Mouse (Mus musculus): ENCODE results near the gene Polrmt. TPM values are rescaled to one million over a fixed set of nuclear protein-coding genes. Genes with fewer than 3 reads are reported as not detected.

The Polrmt gene
- polyA plus RNA-seq, 1 experiment = 20.1 TPM

GRCm38 (mm10) chr10:79738259-79738658, 8.1 kb downstream of the Polrmt start:
- no peak overlapping the region for H3K27ac ChIP-seq (replicated peaks; ENCODE audit: low read depth, low read length)
- no peaks in the 10 kb centered on the region for H3K4me1 ChIP-seq (ENCODE audit: control insufficient read depth, insufficient read depth, insufficient read length, low read length)

GRCm38 (mm10) chr10:79736706-79737105, 9.7 kb downstream of the Polrmt start:
- Histone ChIP-seq H3K4me1 (ENCODE audit: control insufficient read depth, insufficient read depth, insufficient read length, low read length) (no peaks in the 10 kb centered on the region), H3K27ac (replicated peaks; ENCODE audit: low read depth, low read length) (no peak overlapping the region), H3K4me3 (ENCODE audit: insufficient read depth, low read depth, low read length) (no peak overlapping the region)

More at GRCm38 (mm10) chr10:79738259-79738658, 8.1 kb downstream of the Polrmt start:
- H3K4me3 ChIP-seq (ENCODE audit: insufficient read depth, low read depth, low read length) = no peak overlapping the region

GRCm38 (mm10) chr10:79735361-79735760, 11.0 kb downstream of the Polrmt start:
- H3K4me1 ChIP-seq (ENCODE audit: control insufficient read depth, insufficient read depth, insufficient read length, low read length) = no peaks in the 10 kb centered on the region
- no peak overlapping the region for H3K4me3 ChIP-seq (ENCODE audit: insufficient read depth, low read depth, low read length)
- H3K27ac ChIP-seq (replicated peaks; ENCODE audit: low read depth, low read length) = no peak overlapping the region

- no peak overlapping the region for H3K27ac ChIP-seq (replicated peaks; ENCODE audit: low read depth, low read length)
- H3K4me3 ChIP-seq (ENCODE audit: insufficient read depth, low read depth, low read length) = no peak overlapping the region
- no peaks in the 10 kb centered on the region for H3K4me1 ChIP-seq (ENCODE audit: control insufficient read depth, insufficient read depth, insufficient read length, low read length)
These were observed 12.5 kb downstream of the Polrmt start for GRCm38 (mm10) chr10:79733847-79734246.

- Histone ChIP-seq H3K4me1 (ENCODE audit: control insufficient read depth, insufficient read depth, insufficient read length, low read length) (no peaks in the 10 kb centered on the region), H3K4me3 (ENCODE audit: insufficient read depth, low read depth, low read length) (no peak overlapping the region)
These were observed 13.9 kb downstream of the Polrmt start for GRCm38 (mm10) chr10:79732500-79732899.

GRCm38 (mm10) chr10:79729357-79729965, 16.9 kb downstream of the Polrmt start:
- H3K27ac ChIP-seq (replicated peaks; ENCODE audit: low read depth, low read length) = no peak overlapping the region
- no peaks in the 10 kb centered on the region for H3K4me1 ChIP-seq (ENCODE audit: control insufficient read depth, insufficient read depth, insufficient read length, low read length)
- H3K4me3 ChIP-seq (ENCODE audit: insufficient read depth, low read depth, low read length) = no peak overlapping the region

More at GRCm38 (mm10) chr10:79732500-79732899, 13.9 kb downstream of the Polrmt start:
- no peak overlapping the region for H3K27ac ChIP-seq (replicated peaks; ENCODE audit: low read depth, low read length)

- Histone ChIP-seq H3K4me1 (ENCODE audit: control insufficient read depth, insufficient read depth, insufficient read length, low read length) (no peaks in the 10 kb centered on the region), H3K4me3 (ENCODE audit: insufficient read depth, low read depth, low read length) (no peak overlapping the region), H3K27ac (replicated peaks; ENCODE audit: low read depth, low read length) (no peak overlapping the region)
These were observed 17.8 kb downstream of the Polrmt start for GRCm38 (mm10) chr10:79728323-79729249.

- H3K4me3 ChIP-seq (ENCODE audit: insufficient read depth, low read depth, low read length) = no peak overlapping the region
- no peaks in the 10 kb centered on the region for H3K4me1 ChIP-seq (ENCODE audit: control insufficient read depth, insufficient read depth, insufficient read length, low read length)
- no peak overlapping the region for H3K27ac ChIP-seq (replicated peaks; ENCODE audit: low read depth, low read length)
These were observed 20.3 kb downstream of the Polrmt start for GRCm38 (mm10) chr10:79726090-79726489.

GRCm38 (mm10) chr10:79723692-79724091, 22.7 kb downstream of the Polrmt start:
- Histone ChIP-seq H3K4me1 (ENCODE audit: control insufficient read depth, insufficient read depth, insufficient read length, low read length) (no peaks in the 10 kb centered on the region), H3K27ac (replicated peaks; ENCODE audit: low read depth, low read length) (no peak overlapping the region), H3K4me3 (ENCODE audit: insufficient read depth, low read depth, low read length) (no peak overlapping the region)

GRCm38 (mm10) chr10:79723047-79723446, 23.3 kb downstream of the Polrmt start:
- no peak overlapping the region for H3K27ac ChIP-seq (replicated peaks; ENCODE audit: low read depth, low read length)
- H3K4me1 ChIP-seq (ENCODE audit: control insufficient read depth, insufficient read depth, insufficient read length, low read length) = no peaks in the 10 kb centered on the region
- H3K4me3 ChIP-seq (ENCODE audit: insufficient read depth, low read depth, low read length) = no peak overlapping the region

- no peak overlapping the region for H3K27ac ChIP-seq (replicated peaks; ENCODE audit: low read depth, low read length)
- H3K4me1 ChIP-seq (ENCODE audit: control insufficient read depth, insufficient read depth, insufficient read length, low read length) = peaks cover 3% of the 10 kb centered on the region; the same call in 1 of the 2 replicates
- H3K4me3 ChIP-seq (ENCODE audit: insufficient read depth, low read depth, low read length) = no peak overlapping the region
These were observed 25.3 kb downstream of the Polrmt start for GRCm38 (mm10) chr10:79721089-79721488.

- Histone ChIP-seq H3K27ac (replicated peaks; ENCODE audit: low read depth, low read length) (no peak overlapping the region), H3K4me1 (ENCODE audit: control insufficient read depth, insufficient read depth, insufficient read length, low read length) (peaks cover 3% of the 10 kb centered on the region; the same call in 1 of the 2 replicates), H3K4me3 (ENCODE audit: insufficient read depth, low read depth, low read length) (peak overlapping the region; percentile 53)
These were observed 28.6 kb downstream of the Polrmt start for GRCm38 (mm10) chr10:79717640-79718357.

GRCm38 (mm10) chr10:79716988-79717355, 29.4 kb downstream of the Polrmt start:
- H3K4me3 ChIP-seq (ENCODE audit: insufficient read depth, low read depth, low read length) = peak overlapping the region; percentile 53
- peaks cover 3% of the 10 kb centered on the region; the same call in 1 of the 2 replicates for H3K4me1 ChIP-seq (ENCODE audit: control insufficient read depth, insufficient read depth, insufficient read length, low read length)
- no peak overlapping the region for H3K27ac ChIP-seq (replicated peaks; ENCODE audit: low read depth, low read length)

- peak within 1 kb of the TSS; percentile 53 for H3K4me3 ChIP-seq (ENCODE audit: insufficient read depth, low read depth, low read length)
- no peak within 1 kb of the TSS for H3K27ac ChIP-seq (replicated peaks; ENCODE audit: low read depth, low read length)
- H3K4me1 ChIP-seq (ENCODE audit: control insufficient read depth, insufficient read depth, insufficient read length, low read length) = peaks cover 3% of the 10 kb centered on the region; the same call in 1 of the 2 replicates
These were observed 30.0 kb downstream of the Polrmt start, which contains the start of gene Hcn2 for GRCm38 (mm10) chr10:79716254-79716987. Gene Hcn2, plus strand, starts transcription at chr10:79716634.

All from brown adipose tissue, adult 24 weeks (tissue).